Mouse (Mus musculus): Measurements from ENCODE around the gene Primpol. TPM values are rescaled to one million over a fixed set of nuclear protein-coding genes. Genes with fewer than 3 reads are reported as not detected.

Primpol gene
- polyA plus RNA-seq, 1 experiment from 2014 or later = 10.5 TPM

- Histone ChIP-seq H3K27me3 (replicated peaks) (no peaks in the 10 kb centered on the region), H3K4me2 (replicated peaks) (no peak overlapping the region), H3K27ac (no peak overlapping the region), H3K9ac (no peak overlapping the region), H3K9me3 (no peaks in the 10 kb centered on the region), H3K36me3 (no peaks in the 10 kb centered on the region), H3K4me3 (no peak overlapping the region), H3K4me1 (peaks cover 11% of the 10 kb centered on the region)
- WGBS = 89% methylated on average over 8 of the region's 8 CpGs
- no peak for ATAC-seq (ENCODE audit: low FRiP score, low read depth)
These were observed 67.0 kb downstream of the Primpol start for GRCm38 (mm10) chr8:46550058-46550457.

DNA sequence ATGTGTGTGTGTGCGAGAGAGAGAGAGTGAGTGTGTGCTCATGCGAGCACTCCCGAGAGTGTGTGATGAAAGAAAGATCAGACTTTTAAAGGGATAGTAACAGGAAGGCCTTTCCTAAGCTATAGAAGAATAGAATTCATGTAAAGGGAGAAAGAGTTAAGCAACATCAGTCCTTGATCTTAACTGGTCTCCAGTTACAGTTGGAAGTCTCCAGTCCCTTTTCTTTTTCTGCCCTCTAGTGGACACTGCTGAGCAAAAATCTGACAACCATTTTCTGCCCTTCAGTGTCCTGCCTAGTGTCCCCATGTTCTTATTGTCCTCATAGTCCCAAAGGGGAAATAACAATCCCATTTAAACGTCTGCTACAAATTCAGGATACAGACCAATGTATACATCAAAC lies 69.8 kb downstream of the Primpol start:
- peaks cover 1% of the 10 kb centered on the region for H3K4me1 ChIP-seq
- WGBS = 63% methylated on average over 4 of the region's 4 CpGs
- no peaks in the 10 kb centered on the region for H3K27me3 ChIP-seq (replicated peaks)

DNA sequence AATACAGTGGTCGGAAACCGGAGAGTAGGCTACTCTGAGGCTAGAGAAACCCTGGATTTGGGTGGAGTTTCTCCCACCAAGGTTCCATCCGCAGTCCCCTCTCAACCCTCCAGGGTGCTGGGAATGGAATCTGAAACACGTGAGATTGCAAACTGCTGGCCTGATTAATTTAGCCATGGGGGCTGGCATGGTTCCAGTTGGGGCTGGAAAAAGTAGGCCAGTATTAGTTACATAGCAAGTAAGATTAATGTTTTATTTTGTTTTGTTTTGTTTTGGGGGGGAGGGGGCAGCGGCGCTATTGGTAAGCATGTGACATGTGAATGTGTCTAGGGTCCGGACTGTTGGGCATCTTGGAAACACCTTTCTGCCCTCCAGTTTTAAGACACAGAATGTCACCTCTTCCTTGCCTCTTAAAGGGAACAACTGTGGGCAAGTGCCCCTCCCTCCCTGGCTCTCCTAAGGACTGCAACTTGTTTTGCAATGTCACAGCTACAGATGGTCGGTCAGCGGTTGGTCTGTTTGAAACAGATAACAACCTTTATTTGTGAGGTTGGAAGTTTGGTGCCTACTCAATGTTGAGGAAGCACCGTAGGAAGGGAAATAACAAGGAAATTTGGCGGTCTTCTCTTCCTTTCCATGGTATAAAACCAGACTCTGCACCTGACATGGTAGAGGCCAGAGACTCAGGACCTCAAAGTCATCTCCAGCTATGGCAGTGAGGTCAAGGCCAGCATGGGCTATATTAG lies 70.4 kb downstream of the Primpol start:
- Histone ChIP-seq H3K9ac (no peak overlapping the region), H3K9me3 (no peaks in the 10 kb centered on the region), H3K27me3 (replicated peaks) (no peaks in the 10 kb centered on the region), H3K27ac (no peak overlapping the region), H3K4me3 (no peak overlapping the region), H3K4me1 (no peaks in the 10 kb centered on the region), H3K36me3 (no peaks in the 10 kb centered on the region), H3K4me2 (replicated peaks) (no peak overlapping the region)
- 79% methylated on average over 11 of the region's 11 CpGs for WGBS
- no peak for ATAC-seq (ENCODE audit: low FRiP score, low read depth)

More for the DNA sequence above, 69.8 kb downstream of the Primpol start:
- H3K4me2 ChIP-seq (replicated peaks) = no peak overlapping the region
- no peaks in the 10 kb centered on the region for H3K9me3 ChIP-seq
- no peak overlapping the region for H3K9ac ChIP-seq
- no peaks in the 10 kb centered on the region for H3K36me3 ChIP-seq
- H3K4me3 ChIP-seq = no peak overlapping the region
- no peak overlapping the region for H3K27ac ChIP-seq
- ATAC-seq (ENCODE audit: low FRiP score, low read depth) = no peak

GRCm38 (mm10) chr8:46545854-46546253 lies 71.2 kb downstream of the Primpol start:
- no peak overlapping the region for H3K27ac ChIP-seq
- no peak for ATAC-seq (ENCODE audit: low FRiP score, low read depth)
- no peak overlapping the region for H3K9ac ChIP-seq
- H3K4me3 ChIP-seq = no peak overlapping the region
- no peaks in the 10 kb centered on the region for H3K27me3 ChIP-seq (replicated peaks)
- WGBS = 84% methylated on average over 5 of the region's 5 CpGs
- H3K4me1 ChIP-seq = no peaks in the 10 kb centered on the region
- no peak overlapping the region for H3K4me2 ChIP-seq (replicated peaks)
- no peaks in the 10 kb centered on the region for H3K36me3 ChIP-seq
- H3K9me3 ChIP-seq = no peaks in the 10 kb centered on the region

- 74% methylated on average over 6 of the region's 6 CpGs for WGBS
- no peaks in the 10 kb centered on the region for H3K27me3 ChIP-seq (replicated peaks)
- no peaks in the 10 kb centered on the region for H3K9me3 ChIP-seq
- 0 out of 2 replicates have a peak, but pooled peaks cover 5% of the 10 kb centered on the region for H3K4me1 ChIP-seq
- no peak overlapping the region for H3K4me2 ChIP-seq (replicated peaks)
- no peak overlapping the region for H3K27ac ChIP-seq
- H3K4me3 ChIP-seq = no peak overlapping the region
- H3K9ac ChIP-seq = no peak overlapping the region
- H3K36me3 ChIP-seq = no peaks in the 10 kb centered on the region
- no peak for ATAC-seq (ENCODE audit: low FRiP score, low read depth)
These were observed 73.3 kb downstream of the Primpol start for GRCm38 (mm10) chr8:46543662-46544061.

- Histone ChIP-seq H3K4me3 (no peak overlapping the region), H3K9ac (no peak overlapping the region), H3K27me3 (replicated peaks) (no peaks in the 10 kb centered on the region), H3K4me2 (replicated peaks) (no peak overlapping the region), H3K36me3 (no peaks in the 10 kb centered on the region), H3K27ac (no peak overlapping the region), H3K9me3 (no peaks in the 10 kb centered on the region), H3K4me1 (0 out of 2 replicates have a peak, but pooled peaks cover 5% of the 10 kb centered on the region)
- WGBS = 86% methylated on average over 7 of the region's 7 CpGs
- no peak for ATAC-seq (ENCODE audit: low FRiP score, low read depth)
These were observed 73.8 kb downstream of the Primpol start for GRCm38 (mm10) chr8:46543191-46543590.

DNA sequence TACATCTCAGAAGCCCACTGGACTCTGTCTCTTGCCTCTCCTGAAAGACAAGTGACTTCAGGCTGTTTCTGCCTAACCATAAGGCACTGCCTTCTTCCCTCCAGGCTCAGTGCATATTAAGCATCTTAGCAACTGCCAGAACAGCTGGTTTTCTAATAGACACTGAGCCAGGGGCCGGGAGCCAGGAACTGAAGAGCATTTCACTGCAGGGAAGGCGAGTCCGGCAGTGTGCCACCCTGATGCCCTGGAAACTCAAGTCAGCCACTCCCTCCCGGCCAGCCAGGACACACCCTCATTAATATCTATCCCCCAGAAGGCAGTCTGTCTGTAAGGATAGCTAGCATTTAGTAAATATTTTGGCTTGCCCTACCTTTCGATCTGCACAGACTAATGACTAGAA lies 77.3 kb downstream of the Primpol start:
- Histone ChIP-seq H3K4me3 (no peak overlapping the region), H3K9ac (no peak overlapping the region), H3K36me3 (no peaks in the 10 kb centered on the region), H3K4me2 (replicated peaks) (no peak overlapping the region), H3K9me3 (no peaks in the 10 kb centered on the region), H3K4me1 (0 out of 2 replicates have a peak, but pooled peaks cover 5% of the 10 kb centered on the region), H3K27ac (no peak overlapping the region), H3K27me3 (replicated peaks) (no peaks in the 10 kb centered on the region)
- whole genome bisulfite sequencing = 52% methylated on average over 5 of the region's 5 CpGs
- ATAC-seq (ENCODE audit: low FRiP score, low read depth) = no peak

DNA sequence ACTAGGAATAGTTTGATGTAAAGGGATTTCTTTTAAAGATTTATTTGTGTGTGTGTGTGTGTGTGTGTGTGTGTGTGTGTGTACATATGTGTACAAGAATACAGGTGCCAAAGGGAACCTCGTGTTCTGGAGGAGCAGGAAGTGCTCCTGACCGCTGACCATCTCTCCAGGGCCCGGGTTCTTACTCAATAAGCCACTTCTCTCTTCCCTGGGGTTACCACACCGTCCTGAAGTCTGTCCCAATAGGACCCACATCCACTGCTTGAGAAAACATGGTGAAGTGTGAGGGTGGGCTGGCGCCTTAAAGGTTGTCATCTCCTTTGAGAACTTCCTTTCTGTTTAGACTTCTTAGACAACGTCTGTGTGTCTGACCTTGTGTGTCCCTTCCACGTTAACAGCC lies 83.1 kb downstream of the Primpol start:
- 0 out of 2 replicates have a peak, but pooled peaks cover 2% of the 10 kb centered on the region for H3K4me1 ChIP-seq
- H3K36me3 ChIP-seq = no peaks in the 10 kb centered on the region
- WGBS = 91% methylated on average over 7 of the region's 7 CpGs
- H3K27me3 ChIP-seq (replicated peaks) = no peaks in the 10 kb centered on the region
- no peak overlapping the region for H3K27ac ChIP-seq
- ATAC-seq (ENCODE audit: low FRiP score, low read depth) = no peak
- no peak overlapping the region for H3K4me3 ChIP-seq
- no peaks in the 10 kb centered on the region for H3K9me3 ChIP-seq
- no peak overlapping the region for H3K4me2 ChIP-seq (replicated peaks)
- H3K9ac ChIP-seq = no peak overlapping the region

DNA sequence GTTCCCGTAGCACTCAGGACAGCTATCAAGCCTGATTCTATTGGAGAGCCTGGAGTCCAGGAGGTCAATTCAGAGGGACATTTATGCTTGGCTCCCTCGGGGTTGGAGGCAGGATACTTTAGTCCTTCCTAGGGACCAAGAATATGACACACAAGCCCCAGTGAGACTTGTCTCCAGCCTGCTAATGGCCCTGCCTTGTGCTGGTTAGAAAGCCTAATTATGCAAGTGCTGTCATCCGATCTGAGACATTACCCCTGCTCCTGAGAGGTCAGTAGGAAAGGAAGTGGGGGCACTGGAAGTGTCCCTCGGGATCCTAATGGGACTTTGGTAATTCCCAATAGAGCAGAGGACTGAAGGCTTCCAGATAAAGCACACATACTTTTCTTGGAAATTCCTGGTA lies 86.5 kb downstream of the Primpol start:
- H3K36me3 ChIP-seq = no peaks in the 10 kb centered on the region
- H3K27ac ChIP-seq = no peak overlapping the region
- no peak for ATAC-seq (ENCODE audit: low FRiP score, low read depth)
- no peaks in the 10 kb centered on the region for H3K4me1 ChIP-seq
- H3K4me3 ChIP-seq = no peak overlapping the region
- H3K9me3 ChIP-seq = no peaks in the 10 kb centered on the region
- no peak overlapping the region for H3K9ac ChIP-seq
- no peak overlapping the region for H3K4me2 ChIP-seq (replicated peaks)
- H3K27me3 ChIP-seq (replicated peaks) = no peaks in the 10 kb centered on the region
- WGBS = 37% methylated on average over 4 of the region's 4 CpGs

GRCm38 (mm10) chr8:46529508-46529907 lies 87.5 kb downstream of the Primpol start:
- ATAC-seq (ENCODE audit: low FRiP score, low read depth) = no peak
- Histone ChIP-seq H3K27me3 (replicated peaks) (no peaks in the 10 kb centered on the region), H3K36me3 (no peaks in the 10 kb centered on the region), H3K4me1 (no peaks in the 10 kb centered on the region), H3K27ac (no peak overlapping the region), H3K4me3 (no peak overlapping the region), H3K9me3 (no peaks in the 10 kb centered on the region), H3K9ac (no peak overlapping the region), H3K4me2 (replicated peaks) (no peak overlapping the region)
- WGBS = 68% methylated on average over 4 of the region's 4 CpGs

GRCm38 (mm10) chr8:46526821-46527220 lies 90.2 kb downstream of the Primpol start:
- Histone ChIP-seq H3K4me1 (no peaks in the 10 kb centered on the region), H3K9ac (no peak overlapping the region), H3K4me3 (no peak overlapping the region), H3K9me3 (no peaks in the 10 kb centered on the region), H3K27ac (no peak overlapping the region), H3K4me2 (replicated peaks) (no peak overlapping the region), H3K27me3 (replicated peaks) (no peaks in the 10 kb centered on the region), H3K36me3 (no peaks in the 10 kb centered on the region)
- 83% methylated on average over 10 of the region's 10 CpGs for WGBS
- no peak for ATAC-seq (ENCODE audit: low FRiP score, low read depth)

GRCm38 (mm10) chr8:46526098-46526497 lies 90.9 kb downstream of the Primpol start:
- no peak for ATAC-seq (ENCODE audit: low FRiP score, low read depth)
- 89% methylated on average over 8 of the region's 8 CpGs for WGBS
- Histone ChIP-seq H3K9me3 (no peaks in the 10 kb centered on the region), H3K27me3 (replicated peaks) (no peaks in the 10 kb centered on the region), H3K36me3 (no peaks in the 10 kb centered on the region), H3K9ac (no peak overlapping the region), H3K27ac (no peak overlapping the region), H3K4me1 (no peaks in the 10 kb centered on the region), H3K4me2 (replicated peaks) (no peak overlapping the region), H3K4me3 (no peak overlapping the region)

Measured in neural tube, embryonic 12.5 days (tissue).